Mouse (Mus musculus): ENCODE measurements around the gene Tmeff2.

The Tmeff2 gene

DNA sequence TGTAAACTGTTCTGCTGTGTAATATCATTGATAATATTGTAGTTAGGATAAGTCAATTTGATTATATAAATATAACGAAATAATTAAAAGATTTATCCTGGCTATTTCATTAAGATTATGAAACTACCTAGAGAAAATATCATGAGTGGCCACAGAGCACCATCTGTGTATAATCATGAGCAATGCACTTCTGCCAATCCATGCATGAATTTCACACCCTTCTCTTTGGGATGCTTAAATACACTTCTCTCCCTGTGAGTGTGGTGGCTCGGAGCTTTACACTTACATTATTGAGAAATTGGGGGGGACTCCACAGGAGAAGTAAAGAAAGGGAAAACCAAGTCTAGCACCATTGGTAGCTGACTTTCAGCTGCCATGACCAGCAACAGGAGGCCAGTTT is 206.9 kb downstream of the Tmeff2 start:
- no peak for DNase-seq (ENCODE audit: low spot score)

DNA sequence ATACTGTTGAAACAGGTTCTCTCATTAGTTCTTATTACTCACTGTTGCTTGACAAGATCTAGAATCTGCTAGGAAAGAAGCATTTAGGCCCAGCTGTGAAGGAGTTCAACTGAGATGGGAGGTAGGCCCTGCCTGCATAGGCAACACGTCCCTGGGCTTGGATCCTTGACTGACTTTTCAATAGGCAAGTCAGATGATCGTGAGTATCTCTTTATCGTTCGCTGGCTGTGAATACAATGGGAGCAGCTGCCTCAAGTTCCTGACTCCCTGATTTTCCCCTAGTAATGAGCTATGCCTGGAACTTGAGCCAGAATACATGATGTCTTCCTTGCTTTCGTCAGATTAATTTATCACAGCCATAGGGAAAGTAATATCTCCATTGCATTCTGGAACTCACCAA is 214.3 kb downstream of the Tmeff2 start:
- DNase-seq (ENCODE audit: low spot score) = no peak

DNA sequence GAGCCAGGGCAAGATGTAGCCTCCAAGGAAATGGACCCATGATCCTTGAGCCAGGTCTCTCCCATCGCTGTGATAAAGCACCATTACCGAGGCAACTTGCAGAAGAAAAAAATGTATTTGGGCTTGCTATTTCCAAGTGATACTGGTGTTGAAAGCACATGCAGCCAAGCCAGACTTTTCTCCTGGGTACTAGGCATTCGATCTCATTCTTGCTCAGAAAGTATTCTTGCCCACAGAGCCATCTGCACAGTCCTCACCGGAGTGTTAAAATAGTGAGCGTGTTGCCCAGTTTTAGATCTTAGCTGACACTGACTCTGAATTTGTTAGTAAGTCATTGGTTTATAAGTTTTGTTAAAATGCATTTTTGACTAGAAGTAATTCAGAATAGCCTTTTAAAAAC is 215.3 kb downstream of the Tmeff2 start:
- DNase-seq (ENCODE audit: low spot score) = no peak

DNA sequence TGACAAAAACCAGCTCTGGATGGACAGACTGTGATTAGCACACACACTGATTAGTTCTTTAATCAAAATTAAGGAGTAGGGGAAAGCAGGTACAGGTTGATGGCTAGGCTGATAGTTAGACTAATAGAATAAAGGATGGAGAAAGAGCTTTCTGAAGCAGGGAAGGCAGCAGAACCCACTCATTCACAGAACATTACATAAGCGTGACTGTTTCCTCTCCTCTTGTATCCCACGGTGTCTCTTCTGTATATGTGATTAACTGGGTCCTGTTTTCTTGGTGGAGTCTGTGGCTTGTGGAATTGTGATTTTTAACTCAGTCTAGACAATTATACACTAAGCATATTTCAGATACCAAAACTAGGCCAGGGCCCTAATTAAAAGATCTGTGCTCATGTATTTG is 217.4 kb downstream of the Tmeff2 start:
- no peak for DNase-seq (ENCODE audit: low spot score)

DNA sequence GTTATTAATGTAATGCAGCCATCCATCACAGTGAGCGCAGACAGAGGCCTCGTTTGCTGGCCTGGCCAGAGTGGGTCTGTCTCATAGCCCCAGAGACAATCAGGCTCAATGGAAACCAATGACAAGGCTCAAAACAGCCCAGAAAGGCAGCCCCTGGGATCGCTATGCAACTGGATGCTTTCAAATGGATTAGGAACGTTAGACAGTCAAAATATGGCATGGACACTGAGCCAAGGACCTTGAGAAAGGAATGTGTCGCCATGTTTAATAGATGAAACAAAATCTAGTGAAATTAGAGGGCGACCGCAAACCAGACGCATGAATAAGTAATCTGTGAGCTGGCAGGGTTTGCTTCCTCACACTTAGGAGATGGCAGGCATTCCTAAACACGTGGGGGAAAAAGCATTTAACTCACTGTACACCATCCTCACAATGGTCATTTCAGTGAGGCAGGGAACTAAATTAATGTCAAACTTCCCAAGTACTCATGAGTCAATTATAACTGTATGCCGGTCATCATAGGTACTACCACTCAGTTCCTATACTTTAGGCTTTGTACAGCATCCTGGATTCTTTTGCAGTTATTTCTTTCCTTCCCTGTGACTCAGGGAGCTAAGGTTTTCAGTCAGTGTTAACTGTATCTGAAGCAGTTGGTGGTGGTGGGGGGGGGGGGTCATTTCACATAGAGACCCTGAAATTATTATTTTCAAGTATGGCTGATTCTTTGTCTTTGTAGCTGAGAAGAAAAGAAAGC is 225.4 kb downstream of the Tmeff2 start:
- DNase-seq (ENCODE audit: low spot score) = no peak

DNA sequence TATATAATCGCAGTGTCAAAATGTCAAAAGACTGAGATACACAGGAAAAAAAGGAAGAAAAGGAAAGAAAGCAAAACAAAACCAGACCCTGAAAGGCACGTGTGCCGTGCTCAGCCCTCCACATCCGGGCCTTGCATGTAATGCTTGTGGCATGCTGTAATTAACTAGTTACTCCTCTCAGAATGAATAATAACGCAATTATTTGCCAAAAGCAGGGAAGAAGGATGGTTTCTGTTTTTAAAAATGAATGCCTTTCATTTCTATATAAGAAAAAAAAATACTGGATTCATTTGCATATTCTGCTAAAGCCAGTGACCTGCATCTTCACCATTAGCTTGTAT is 225.9 kb downstream of the Tmeff2 start:
- DNase-seq (ENCODE audit: low spot score) = no peak

DNA sequence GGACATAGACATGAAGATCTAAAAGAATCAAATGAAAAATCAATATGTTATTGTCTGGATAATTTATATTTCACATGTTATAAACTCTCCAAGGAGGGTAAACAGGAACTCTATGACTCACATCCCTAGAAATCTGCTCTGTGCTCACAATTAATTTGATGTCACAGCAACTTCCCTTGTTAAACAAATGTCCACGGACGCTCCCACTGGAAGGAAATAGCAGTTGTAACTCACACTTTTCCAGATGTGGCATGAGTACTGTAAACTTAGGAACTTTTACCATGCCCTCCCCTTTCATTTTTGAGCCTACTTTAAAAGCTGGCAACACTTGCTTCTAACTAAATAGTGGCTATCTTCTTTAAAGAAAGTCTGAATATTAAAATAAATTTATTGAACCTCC is 236.3 kb downstream of the Tmeff2 start:
- no peak for DNase-seq (ENCODE audit: low spot score)

DNA sequence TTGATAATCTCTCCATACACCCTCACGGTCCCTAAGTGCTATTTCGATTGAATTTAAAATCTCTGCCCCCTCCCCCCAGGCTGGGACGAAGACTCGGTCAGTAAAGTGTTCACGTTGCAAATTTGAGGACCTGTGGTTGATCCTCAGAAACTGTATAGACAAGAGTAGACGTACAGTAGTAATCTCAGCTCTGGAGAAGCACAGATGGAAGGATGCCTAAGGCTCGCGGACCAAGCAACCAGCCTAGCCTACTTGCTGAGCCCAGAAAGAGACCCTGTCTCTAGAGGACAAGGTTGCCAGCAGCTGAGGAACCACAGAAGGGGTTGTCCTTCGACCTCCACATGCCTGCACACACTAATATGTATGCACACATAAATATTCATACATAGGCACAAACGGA is 239.2 kb downstream of the Tmeff2 start:
- no peak for DNase-seq (ENCODE audit: low spot score)

DNA sequence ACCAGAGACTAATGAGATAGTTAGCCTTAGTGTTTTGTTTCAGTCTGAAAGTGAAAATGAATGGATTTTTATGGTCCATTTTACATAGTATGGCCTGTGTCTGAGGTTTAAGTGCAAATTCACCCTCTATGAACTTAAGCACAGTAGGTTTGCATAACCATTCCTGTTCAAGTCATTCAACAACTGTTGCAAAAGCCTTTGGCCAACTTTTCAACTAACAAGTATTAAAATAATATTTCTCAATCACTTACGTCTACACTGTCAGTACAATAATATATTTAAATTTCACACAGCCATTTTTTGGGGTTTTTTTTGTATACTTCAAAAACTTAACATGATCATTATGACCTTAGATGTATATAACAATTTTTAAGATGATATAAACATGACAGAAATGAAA is 240.9 kb downstream of the Tmeff2 start:
- no peak for DNase-seq (ENCODE audit: low spot score)

DNA sequence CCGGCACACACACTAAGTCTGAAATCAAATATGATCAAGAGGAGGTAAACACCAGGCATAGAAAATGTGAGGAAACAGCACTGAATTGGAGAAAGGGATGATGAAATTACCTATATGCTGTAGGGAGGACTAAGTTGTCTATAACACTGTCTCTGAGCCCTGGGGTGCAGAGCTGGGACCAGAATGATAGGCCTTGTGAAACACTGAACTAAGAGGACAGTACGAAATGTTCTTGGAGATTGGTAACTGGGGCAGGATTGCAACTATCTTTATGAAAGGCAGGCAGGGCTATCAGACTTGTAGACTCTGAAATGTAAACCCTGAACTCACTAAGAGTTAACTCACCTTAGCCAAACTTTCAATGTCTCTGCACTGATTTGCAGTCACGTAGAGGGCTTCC is 242.3 kb downstream of the Tmeff2 start:
- DNase-seq (ENCODE audit: low spot score) = no peak

DNA sequence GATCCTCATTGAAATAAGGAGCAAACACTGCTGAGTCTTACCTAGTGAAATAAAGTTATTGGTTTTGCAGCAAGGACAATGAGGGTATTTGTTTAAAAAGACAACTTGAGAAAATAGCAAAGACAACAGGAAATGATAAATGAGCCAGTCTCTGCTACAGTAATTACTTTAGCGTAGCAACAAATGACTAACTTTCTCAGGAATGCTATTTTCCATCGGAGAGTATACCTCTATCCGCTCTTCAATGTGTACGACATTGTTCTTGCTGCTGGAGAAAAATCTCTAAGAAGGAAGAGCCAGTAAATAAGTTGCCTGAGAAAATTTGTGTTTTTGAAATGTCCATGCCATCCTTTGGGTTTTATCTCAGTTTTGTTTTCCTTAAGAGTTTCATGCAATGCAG is 245.2 kb downstream of the Tmeff2 start:
- no peak for DNase-seq (ENCODE audit: low spot score)

DNA sequence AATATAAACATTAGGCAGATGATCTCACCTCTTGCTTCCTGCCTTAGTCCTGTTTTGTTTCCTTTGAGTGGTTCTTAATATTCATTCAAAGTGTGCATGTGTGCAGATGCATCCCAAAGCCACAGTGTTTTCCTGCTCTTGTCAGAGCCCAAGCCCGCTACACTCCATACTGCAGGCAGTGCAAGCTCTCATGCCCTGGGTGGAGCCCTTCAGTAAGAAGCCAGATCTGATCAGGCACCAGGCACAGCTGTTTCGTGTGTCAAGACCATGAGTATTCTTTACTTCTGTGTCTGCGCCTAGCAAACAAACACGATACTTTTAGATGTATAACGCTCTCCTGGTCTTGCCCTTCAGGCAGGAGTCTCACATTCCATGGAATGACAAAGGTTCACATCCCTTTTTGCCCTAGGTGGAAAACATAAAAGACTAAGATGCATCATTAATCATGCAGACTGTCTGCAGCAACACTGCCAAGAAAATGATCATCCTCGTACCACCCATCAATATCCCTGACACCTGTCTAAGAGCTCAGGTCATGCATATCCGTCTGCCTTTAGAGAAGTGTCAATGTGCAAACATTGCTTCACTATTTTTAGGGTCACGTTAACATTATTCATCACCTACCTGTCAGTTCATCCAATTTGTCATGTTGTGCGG is 248.2 kb downstream of the Tmeff2 start:
- no peak for DNase-seq (ENCODE audit: low spot score)

DNA sequence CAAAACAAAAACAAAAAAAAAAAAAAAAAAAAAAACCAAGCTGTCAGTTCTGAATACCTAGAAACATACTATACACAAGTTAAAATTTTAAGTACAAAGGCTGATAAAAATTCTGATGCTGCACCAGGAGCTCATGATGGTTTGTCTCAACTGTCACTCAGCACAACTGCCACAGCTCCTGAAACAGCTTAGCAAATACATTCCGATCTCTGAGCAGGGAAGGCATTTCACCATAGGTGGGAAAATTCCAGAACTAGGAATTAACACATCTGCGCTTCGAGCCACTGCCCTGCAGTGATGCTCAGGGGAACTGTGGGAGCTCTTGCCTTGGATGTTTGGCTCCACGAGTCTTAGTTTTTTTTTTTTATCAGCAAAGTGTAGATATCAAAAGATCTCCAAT is 249.0 kb downstream of the Tmeff2 start:
- DNase-seq (ENCODE audit: low spot score) = no peak

DNA sequence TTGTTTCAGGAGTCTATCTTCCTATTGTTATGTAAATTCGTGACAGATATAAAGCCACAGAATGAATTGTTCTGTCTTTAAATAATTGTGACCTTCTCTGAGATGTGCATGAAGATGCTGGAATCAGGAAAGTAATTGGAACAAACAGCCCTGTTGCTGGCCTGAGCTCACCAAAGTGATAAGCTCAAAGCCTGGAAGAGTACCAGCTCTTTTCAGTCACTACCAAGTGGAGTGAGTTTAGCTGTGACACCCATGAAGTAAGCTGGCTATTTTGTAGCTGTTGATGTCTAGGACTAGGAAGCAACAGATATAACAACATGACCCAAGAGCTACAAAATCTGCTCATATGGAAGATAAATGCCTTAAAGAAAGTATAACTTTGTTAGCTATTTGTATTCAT is 249.4 kb downstream of the Tmeff2 start:
- no peak for DNase-seq (ENCODE audit: low spot score)

DNA sequence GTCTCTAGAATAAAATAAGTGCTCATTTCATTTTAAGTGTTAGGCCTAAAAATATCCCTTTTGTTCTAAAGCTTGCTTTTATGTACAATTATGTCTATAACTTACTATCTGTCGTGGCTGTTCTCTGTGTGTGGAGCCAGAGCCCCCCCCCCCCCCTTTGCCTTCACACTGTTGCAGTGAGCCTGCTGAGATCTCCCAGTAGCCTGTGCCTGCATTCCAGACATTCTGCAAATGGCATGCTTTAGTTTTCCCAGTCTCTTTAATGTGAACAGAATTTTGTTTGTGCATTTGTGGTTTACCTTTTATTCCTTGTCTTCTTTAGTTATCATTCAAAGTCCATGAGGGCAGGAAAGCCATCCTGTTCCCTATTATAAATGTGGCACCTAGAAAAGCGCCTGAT is 251.6 kb downstream of the Tmeff2 start:
- no peak for DNase-seq (ENCODE audit: low spot score)

DNA sequence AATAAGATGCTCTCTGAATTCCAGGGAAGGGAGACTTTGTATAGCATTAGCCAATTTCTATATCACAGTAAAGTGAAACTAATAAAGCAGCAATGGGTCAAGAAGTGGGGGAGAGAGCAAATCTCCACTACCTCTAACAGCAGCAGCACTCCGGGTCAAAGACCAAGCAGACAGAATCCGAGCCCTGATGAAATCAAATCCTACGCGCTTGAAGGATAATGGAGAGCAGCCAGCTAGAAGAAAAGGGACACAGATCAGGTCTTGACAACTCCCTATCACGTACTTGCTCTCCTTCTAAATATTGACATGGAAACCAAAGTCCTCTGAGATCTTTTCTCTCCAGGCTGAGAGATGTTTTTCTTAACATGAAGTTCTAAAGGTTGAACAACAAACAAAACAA is 252.4 kb downstream of the Tmeff2 start:
- no peak for DNase-seq (ENCODE audit: low spot score)

DNA sequence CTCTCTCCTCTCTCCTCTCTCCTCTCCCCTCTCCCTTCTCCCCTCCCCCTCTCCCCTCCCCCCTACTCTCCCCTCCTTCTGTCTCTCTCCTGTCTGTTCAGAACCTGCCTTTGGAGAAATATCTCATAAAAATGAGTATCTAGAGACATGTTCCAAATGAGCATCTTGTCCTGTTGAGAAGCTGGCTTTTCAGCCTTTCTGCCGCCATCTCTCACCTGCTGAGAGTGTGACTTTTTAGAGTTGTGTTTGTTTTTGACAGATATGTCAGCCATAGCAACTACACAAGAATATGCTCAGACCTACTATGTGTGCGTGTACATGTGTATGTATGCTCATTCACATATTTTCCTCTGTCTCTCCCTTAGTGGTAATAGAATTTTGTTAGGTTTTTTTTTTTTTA is 283.8 kb downstream of the Tmeff2 start:
- DNase-seq (ENCODE audit: low spot score) = no peak

DNA sequence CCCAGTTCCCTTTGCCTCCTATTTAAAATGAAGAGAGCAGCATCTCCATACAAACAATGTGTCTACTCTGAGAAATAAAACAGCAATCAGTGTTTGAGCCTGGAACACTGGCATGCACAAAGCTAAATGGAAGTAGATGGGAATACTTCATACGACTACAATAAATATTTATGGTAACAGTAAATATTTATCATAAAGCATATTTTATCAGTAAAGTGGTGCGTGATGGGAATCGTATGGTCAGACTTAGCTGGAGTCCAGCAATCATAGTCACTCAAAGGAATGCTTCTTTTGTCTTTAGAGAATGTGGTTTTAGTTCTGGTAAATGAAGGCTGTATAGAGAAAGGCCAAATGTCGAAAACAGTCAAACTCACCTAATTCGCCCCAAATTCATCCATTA is 288.6 kb downstream of the Tmeff2 start:
- DNase-seq (ENCODE audit: low spot score) = no peak

DNA sequence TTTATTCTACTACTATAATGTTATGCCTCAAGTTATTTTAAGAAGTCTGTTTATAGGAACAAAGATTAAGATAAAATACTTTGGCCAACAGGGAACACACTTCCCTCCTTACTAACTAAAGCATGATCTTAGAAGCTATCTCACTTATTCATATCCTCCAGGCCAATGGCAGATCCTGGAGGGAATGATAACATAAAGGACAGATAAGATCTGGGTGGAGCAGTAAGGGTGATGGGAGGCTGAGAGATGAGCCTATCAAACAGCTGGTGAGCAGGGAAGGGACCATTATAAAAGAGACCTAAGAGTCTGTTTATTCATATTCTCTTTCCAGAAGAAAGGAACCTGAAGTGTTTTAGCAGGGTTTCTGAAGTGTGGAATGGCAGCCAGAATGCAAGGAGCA is 290.8 kb downstream of the Tmeff2 start:
- no peak for DNase-seq (ENCODE audit: low spot score)

DNA sequence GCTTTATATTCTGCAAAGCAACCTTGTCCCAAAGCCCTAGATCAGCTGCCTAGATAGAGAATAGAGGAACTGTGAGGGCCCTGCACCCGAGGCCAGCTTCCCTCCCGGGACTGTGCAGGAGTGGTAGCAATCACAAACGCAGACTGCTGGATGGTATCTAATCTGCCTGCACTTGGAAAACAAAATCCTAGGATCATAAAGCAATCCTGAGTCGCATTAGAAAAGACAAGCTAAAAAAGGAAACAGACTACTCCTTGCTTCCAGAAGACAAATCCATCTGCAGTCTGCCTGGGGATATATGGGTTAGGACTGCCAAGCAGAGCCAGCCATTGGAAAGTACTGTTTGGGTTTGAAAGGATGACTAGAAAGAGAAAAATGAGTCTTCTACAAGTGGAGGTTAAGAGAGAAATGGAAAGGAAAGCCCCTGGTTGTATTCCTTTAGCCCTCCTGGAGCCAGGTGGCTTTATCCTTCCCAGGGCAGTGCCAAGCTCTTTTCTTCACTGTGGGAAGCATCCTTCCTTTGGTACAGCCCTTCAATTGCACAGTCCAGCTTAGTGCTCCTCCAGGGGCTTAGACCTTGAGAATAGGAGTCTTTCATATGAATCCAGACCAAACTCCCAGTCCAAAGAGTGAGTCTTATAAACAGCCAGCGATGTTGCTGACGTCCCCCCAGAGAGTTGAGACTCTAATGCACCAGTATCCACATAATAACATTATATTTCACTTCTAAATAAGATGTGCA is 291.6 kb downstream of the Tmeff2 start:
- DNase-seq (ENCODE audit: low spot score) = no peak

DNA sequence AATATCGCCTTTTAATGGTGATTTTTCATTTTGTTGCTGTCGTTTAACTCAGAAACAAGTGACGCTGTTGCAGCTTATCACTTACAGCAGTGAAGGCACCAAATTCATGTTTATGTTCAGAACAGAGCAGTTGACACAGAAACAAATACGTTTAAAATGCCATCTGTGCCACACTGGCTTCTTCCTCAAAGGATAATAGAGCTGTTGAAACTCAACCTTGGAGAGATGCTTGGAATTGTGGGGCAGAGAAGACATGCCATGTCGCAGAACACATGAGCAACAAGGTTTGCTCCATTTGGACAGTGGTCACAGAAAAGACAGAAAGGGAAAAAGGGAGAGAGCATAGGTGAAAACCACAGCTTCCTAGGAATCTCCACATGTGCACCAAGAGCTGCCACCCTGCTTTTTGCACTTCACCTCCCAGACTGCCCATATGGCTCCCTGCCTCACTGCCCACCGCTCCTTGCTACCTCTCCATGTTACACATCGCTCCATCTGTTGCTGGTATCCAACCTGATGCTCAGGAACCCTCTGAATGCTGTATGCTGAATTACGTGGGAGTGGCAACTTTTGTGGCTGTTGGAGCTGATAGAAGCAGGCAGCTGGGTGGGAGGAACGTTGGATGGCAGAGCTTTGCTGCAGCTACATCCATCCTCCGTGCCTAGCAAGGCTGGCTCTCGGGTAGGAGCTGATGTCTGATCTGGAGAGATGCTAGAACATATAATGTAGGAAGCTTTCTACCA is 298.8 kb downstream of the Tmeff2 start:
- no peak for DNase-seq (ENCODE audit: low spot score)

DNA sequence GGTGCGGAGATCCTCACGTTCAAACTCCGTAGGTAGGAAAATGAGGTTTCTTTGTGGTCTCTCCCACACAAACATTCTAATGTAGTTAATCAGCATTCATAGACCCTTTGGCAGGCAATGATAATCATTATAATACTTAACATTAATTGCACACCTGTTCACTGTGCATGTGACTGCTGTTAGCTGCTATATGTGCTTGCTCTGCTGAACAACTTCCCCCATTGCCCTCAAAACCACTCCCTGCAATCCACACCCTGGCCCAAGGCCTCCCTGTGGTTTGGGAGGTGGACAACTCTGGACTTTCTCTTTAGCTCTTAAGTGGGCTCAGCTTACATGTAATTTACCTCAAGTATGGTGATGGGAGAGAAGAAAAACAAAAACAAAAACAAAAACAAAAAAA is 299.5 kb downstream of the Tmeff2 start:
- no peak for DNase-seq (ENCODE audit: low spot score)

DNA sequence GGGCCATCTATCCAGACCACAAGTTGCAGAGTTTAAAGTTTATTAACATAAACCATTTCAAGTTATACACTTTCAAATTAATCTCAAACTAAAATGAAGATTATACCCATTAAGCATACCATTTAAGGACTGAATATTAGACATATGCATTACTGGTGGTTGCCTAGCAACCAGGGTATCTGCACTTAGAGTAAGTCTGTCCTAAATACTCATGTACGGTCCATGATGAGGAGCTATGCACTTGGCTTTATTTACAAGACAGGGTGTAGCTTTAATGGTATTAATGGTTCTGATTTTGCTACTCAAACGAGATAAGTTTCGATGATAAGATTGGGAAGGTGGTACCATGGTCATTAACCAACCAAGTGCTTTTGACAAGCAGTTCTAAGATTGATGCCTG is 315.2 kb downstream of the Tmeff2 start:
- DNase-seq (ENCODE audit: low spot score) = no peak
